9 mouse cellular contexts compared by ENCODE assay signal in the genomic region with DNA sequence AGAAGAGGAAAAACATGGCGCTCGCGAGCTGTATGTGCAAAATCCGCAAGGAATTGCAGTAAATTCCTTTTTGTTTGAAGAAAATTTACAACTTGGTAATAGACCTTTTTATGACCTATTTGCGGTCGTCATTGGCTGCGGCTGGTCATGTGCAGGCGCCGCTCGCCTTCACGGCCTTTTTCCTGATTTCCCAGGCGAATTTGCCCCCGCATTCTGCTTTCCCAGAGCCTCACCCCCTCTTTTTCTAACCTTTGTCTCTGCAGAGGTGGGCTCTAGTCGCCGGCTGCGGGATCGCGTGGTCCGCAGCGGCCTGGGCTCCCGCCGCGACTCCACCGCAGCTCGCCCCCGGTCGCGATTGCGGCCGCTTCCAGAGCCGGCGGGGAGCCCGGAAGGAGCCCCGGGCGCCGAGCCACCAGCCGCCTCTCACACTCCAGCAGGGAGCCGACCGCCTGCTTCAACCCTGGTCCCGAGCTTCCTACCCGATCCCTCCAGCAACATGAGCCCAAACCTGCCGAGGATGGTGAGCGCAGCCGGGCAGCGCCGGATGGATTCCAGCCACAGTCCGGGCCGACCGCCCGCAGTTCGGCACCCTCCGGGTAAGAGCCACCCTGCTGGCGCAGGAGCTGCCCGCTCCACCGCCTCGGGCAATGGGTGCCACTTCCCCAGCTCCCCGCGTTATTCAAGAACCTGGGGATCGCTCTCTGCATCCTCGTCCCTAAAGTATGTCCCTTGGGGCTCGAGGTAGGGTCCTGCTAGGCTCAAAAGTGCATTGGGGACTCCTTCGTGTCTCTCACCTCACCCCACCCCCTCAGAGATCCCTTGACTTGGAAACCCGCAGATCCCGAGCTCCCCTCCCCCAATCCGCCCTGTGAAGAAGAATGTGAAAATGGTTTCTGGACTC. TPM values are rescaled to one million over a fixed set of nuclear protein-coding genes. Genes with fewer than 3 reads are reported as not detected.
DNase-seq lines count a peak whose midpoint lies in the region; ATAC-seq and TF ChIP-seq lines count a peak whose summit lies in the region.
"Had no signal": no experiment of that assay in that cellular context is flagged by ENCODE, and none has a peak within 500 bp of the region (broad histone marks: within the 10 kb centered on the region; RNA-seq: fewer than 3 reads in every experiment).

Gene Hoxd3 (plus strand): TSS at position 207 of the 901 bp plus-strand sequence.
Gene Hoxd4 (plus strand): TSS at position 209 of the 901 bp plus-strand sequence.

- H3K27me3 ChIP-seq in heart, adult 2 months (ENCODE audit: control insufficient read depth, insufficient read depth, low read length), result peaks cover 25% of the 10 kb centered on the region
- H3K27me3 ChIP-seq in embryonic facial prominence, embryonic 15.5 days, result peaks cover 93% of the 10 kb centered on the region
- H3K27me3 ChIP-seq in hindbrain, embryonic 15.5 days, result peaks cover 81% of the 10 kb centered on the region
- peaks cover 99% of the 10 kb centered on the region for H3K27me3 ChIP-seq in liver, embryonic 13.5 days

- H3K27ac ChIP-seq in heart, adult 2 months, result peak within 1 kb of the TSS; percentile 24
- 0 out of 2 replicates have a peak within 1 kb of the TSS, but pooled peaks have one; percentile 48 for H3K27ac ChIP-seq in embryonic facial prominence, embryonic 15.5 days (replicated peaks)
- peak within 1 kb of the TSS; percentile 73 for H3K27ac ChIP-seq in hindbrain, embryonic 15.5 days (replicated peaks)
- no peak within 1 kb of the TSS for H3K27ac ChIP-seq in liver, embryonic 13.5 days

- no peaks in the 10 kb centered on the region for H3K36me3 ChIP-seq in heart, adult 2 months (ENCODE audit: control insufficient read depth, insufficient read depth, low read length)
- H3K36me3 ChIP-seq in embryonic facial prominence, embryonic 15.5 days, result no peaks in the 10 kb centered on the region
- H3K36me3 ChIP-seq in hindbrain, embryonic 15.5 days, result no peaks in the 10 kb centered on the region
- no peaks in the 10 kb centered on the region for H3K36me3 ChIP-seq in liver, embryonic 13.5 days

- DNase-seq in heart, adult 2 months, result peak; percentile 49 to 68
- DNase-seq in heart, postnatal 36 days, result no peak
- no peak for DNase-seq in liver, embryonic 13.5 days
- no peak for DNase-seq in thymus, postnatal 10 days (ENCODE audit: low spot score in 2 of 2)

- peak within 1 kb of the TSS; percentile 51 for H3K4me3 ChIP-seq in heart, adult 2 months
- H3K4me3 ChIP-seq in embryonic facial prominence, embryonic 15.5 days (replicated peaks), result peak within 1 kb of the TSS; percentile 41
- peak within 1 kb of the TSS; percentile 34 for H3K4me3 ChIP-seq in hindbrain, embryonic 15.5 days
- H3K4me3 ChIP-seq in liver, embryonic 13.5 days (replicated peaks), result peak within 1 kb of the TSS; percentile 21

- H3K9me3 ChIP-seq in embryonic facial prominence, embryonic 15.5 days (replicated peaks), result no peaks in the 10 kb centered on the region
- no peaks in the 10 kb centered on the region for H3K9me3 ChIP-seq in hindbrain, embryonic 15.5 days
- no peaks in the 10 kb centered on the region for H3K9me3 ChIP-seq in liver, embryonic 13.5 days (replicated peaks)

- H3K79me2 ChIP-seq in heart, adult 2 months (replicated peaks; ENCODE audit: control insufficient read depth, insufficient read depth, low read length), result no peaks in the 10 kb centered on the region

- no peak for TF ChIP-seq POLR2A in heart, adult 2 months (IDR thresholded peaks at IDR 0.05; ENCODE audit: insufficient read depth, low read depth, low read length)

- TF ChIP-seq EP300 in heart, adult 2 months (IDR thresholded peaks at IDR 0.05; ENCODE audit: insufficient read depth, low read depth, low read length), result no peak

- WGBS in heart, adult 2 months, result 3% methylated on average over 64 of the region's 65 CpGs
- WGBS in embryonic facial prominence, embryonic 15.5 days, result under 1% methylated on average over 65 of the region's 65 CpGs
- WGBS in hindbrain, embryonic 15.5 days, result under 1% methylated on average over 65 of the region's 65 CpGs
- under 1% methylated on average over 65 of the region's 65 CpGs for WGBS in liver, embryonic 13.5 days (ENCODE audit: insufficient replicate concordance)

- H3K4me1 ChIP-seq in heart, adult 2 months (ENCODE audit: control insufficient read depth, insufficient read depth, low read length), result no peaks in the 10 kb centered on the region
- H3K4me1 ChIP-seq in embryonic facial prominence, embryonic 15.5 days, result peaks cover 11% of the 10 kb centered on the region
- H3K4me1 ChIP-seq in hindbrain, embryonic 15.5 days (replicated peaks), result peaks cover 12% of the 10 kb centered on the region
- no peaks in the 10 kb centered on the region for H3K4me1 ChIP-seq in liver, embryonic 13.5 days (replicated peaks)

- TF ChIP-seq CTCF in heart, adult 2 months (IDR thresholded peaks at IDR 0.05), result no peak

- H3K4me2 ChIP-seq in embryonic facial prominence, embryonic 15.5 days (replicated peaks), result peak within 1 kb of the TSS; percentile 42
- peak within 1 kb of the TSS; percentile 44 for H3K4me2 ChIP-seq in hindbrain, embryonic 15.5 days
- H3K4me2 ChIP-seq in liver, embryonic 13.5 days, result peak within 1 kb of the TSS; percentile 33

- H3K9ac ChIP-seq in heart, adult 2 months (ENCODE audit: low read depth, low read length), result peak within 1 kb of the TSS; percentile 33
- H3K9ac ChIP-seq in embryonic facial prominence, embryonic 15.5 days, result peak within 1 kb of the TSS; percentile 18; the same call in 1 of the 2 replicates
- peak within 1 kb of the TSS; percentile 3; the same call in 1 of the 2 replicates for H3K9ac ChIP-seq in hindbrain, embryonic 15.5 days
- no peak within 1 kb of the TSS for H3K9ac ChIP-seq in liver, embryonic 13.5 days

- peak; percentile 49; the same call in 1 of the 2 replicates for ATAC-seq in embryonic facial prominence, embryonic 15.5 days (ENCODE audit: insufficient number of reproducible peaks, low FRiP score, low TSS enrichment, low read depth)
- no peak; the same call in 1 of the 2 replicates for ATAC-seq in hindbrain, embryonic 15.5 days (ENCODE audit: low FRiP score, low read depth)
- no peak for ATAC-seq in liver, embryonic 13.5 days (ENCODE audit: low read depth)
- ATAC-seq in megakaryocyte-erythroid progenitor cell, adult 5-6 weeks (replicated peaks; ENCODE audit: low FRiP score, low TSS enrichment, poor library complexity, severe bottlenecking), result no peak
- ATAC-seq in erythroblast, adult 5-6 weeks (replicated peaks; ENCODE audit: low FRiP score, poor library complexity, severe bottlenecking), result no peak

- intact Hi-C loops in heart, adult 2 months (cut with DNase I), result no loop called here
- intact Hi-C loops in heart, postnatal 36 days (cut with DNase I), result no loop called here

RNA-seq across cellular contexts. Expression of gene Hoxd3, which starts in this region (rescaled TPM):
- total RNA-seq in heart, adult 2 months (2021), result not detected
- 0.06 TPM in 1 of 2 replicates, not detected in the other for polyA plus RNA-seq in heart, adult 2 months (2012; rRNA removed)
- not detected for total RNA-seq in heart, postnatal 36 days (2021)
- 1.9 and 2.6 TPM in 2 replicates for polyA plus RNA-seq in embryonic facial prominence, embryonic 15.5 days (2015; fragmentation: Nextera tagmentation; extraction: Ambion mirVana)
- 49.4 and 51.8 TPM in 2 replicates for polyA plus RNA-seq in hindbrain, embryonic 15.5 days (2015; fragmentation: Nextera tagmentation; extraction: Ambion mirVana)
- polyA plus RNA-seq in liver, embryonic 13.5 days (2015; fragmentation: Nextera tagmentation; extraction: Ambion mirVana), result 0.10 and 0.16 TPM in 2 replicates
- total RNA-seq in megakaryocyte-erythroid progenitor cell, adult 5-6 weeks (2014; fragmentation: Nextera tagmentation), result not detected in 2 replicates
- not detected in 2 replicates for total RNA-seq in megakaryocyte-erythroid progenitor cell, adult 5-6 weeks (2017)
- not detected in 2 replicates for total RNA-seq in erythroblast, adult 5-6 weeks (2015; ENCODE audit: low replicate concordance)
- total RNA-seq in erythroblast, adult 5-6 weeks (2017; ENCODE audit: low replicate concordance), result not detected in 2 replicates
- polyA plus RNA-seq: C2C12 had no signal

RNA-seq across cellular contexts. Expression of gene Hoxd4, which starts in this region (rescaled TPM):
- under 1 TPM; 0.21 to 0.45 TPM for total RNA-seq in heart, adult 2 months (2021)
- polyA plus RNA-seq in heart, adult 2 months (2012; rRNA removed), result 0.53 and 1.0 TPM in 2 replicates
- under 1 TPM; 0.19 to 0.28 TPM for total RNA-seq in heart, postnatal 36 days (2021)
- 0.35 and 0.62 TPM in 2 replicates for polyA plus RNA-seq in embryonic facial prominence, embryonic 15.5 days (2015; fragmentation: Nextera tagmentation; extraction: Ambion mirVana)
- polyA plus RNA-seq in hindbrain, embryonic 15.5 days (2015; fragmentation: Nextera tagmentation; extraction: Ambion mirVana), result 2.7 and 3.3 TPM in 2 replicates
- polyA plus RNA-seq in liver, embryonic 13.5 days (2015; fragmentation: Nextera tagmentation; extraction: Ambion mirVana), result not detected in 2 replicates
- total RNA-seq in megakaryocyte-erythroid progenitor cell, adult 5-6 weeks (2014; fragmentation: Nextera tagmentation), result not detected in 2 replicates
- total RNA-seq in megakaryocyte-erythroid progenitor cell, adult 5-6 weeks (2017), result not detected in 2 replicates
- not detected in 2 replicates for total RNA-seq in erythroblast, adult 5-6 weeks (2015; ENCODE audit: low replicate concordance)
- total RNA-seq in erythroblast, adult 5-6 weeks (2017; ENCODE audit: low replicate concordance), result not detected in 2 replicates
- polyA plus RNA-seq: C2C12 had no signal

Comparison
In these comparisons a context has a peak if more than half of its experiments do, and no peak if none do; other contexts are left out.
1. RNA of gene Hoxd3 (polyA plus RNA-seq): 49.4 to 51.8 TPM in hindbrain, embryonic 15.5 days; 1.9 to 2.6 TPM in embryonic facial prominence, embryonic 15.5 days, 0.10 to 0.16 TPM in liver, embryonic 13.5 days and 0.06 TPM in heart, adult 2 months; every median in the first group is over 10 times any median in the second.
2. DNase-seq: peak in heart, adult 2 months (2 of 2); none in heart, postnatal 36 days (0 of 2), liver, embryonic 13.5 days (single experiment) and thymus, postnatal 10 days (0 of 2).
3. Peak in every context shown above with its lines, with median percentiles within 50 percentile points of each other: H3K4me3 ChIP-seq and H3K4me2 ChIP-seq.